Mouse (Mus musculus) forebrain, embryonic 11.5 days (tissue): Measurements from ENCODE around the gene Procr. TPM values are rescaled to one million over a fixed set of nuclear protein-coding genes. Genes with fewer than 3 reads are reported as not detected.

Experiments used
- ATAC-seq: fragments of 200-750 bp; cut with Nextera tagmentation; replicated peaks from 2 replicates; pipeline ENCODE4 v1.8.0; 2017; ENCODE audit warnings: moderate TSS enrichment; ENCODE audit not compliant: low FRiP score
- DNase-seq: peaks from one replicate; pipeline ENCODE4 v3.0.0-alpha.2; 2017; ENCODE audit warnings: low spot score
- H3K27ac ChIP-seq: fragments of 300-500 bp; sonication (generic); 2 replicates; pipeline ENCODE4 v1.5.1; 2014; ENCODE audit warnings: low read depth, low read length
- H3K27me3 ChIP-seq: fragments of 300-500 bp; sonication (generic); 2 replicates; pipeline ENCODE4 v1.6.1; 2014; ENCODE audit warnings: mild to moderate bottlenecking, low read length, mixed read lengths; ENCODE audit not compliant: control insufficient read depth, insufficient read depth
- H3K36me3 ChIP-seq: fragments of 300-500 bp; sonication (generic); 2 replicates; pipeline ENCODE4 v1.6.1; 2014; ENCODE audit warnings: mild to moderate bottlenecking, low read length, moderate library complexity, mixed read lengths; ENCODE audit not compliant: control insufficient read depth, insufficient read depth
- H3K4me1 ChIP-seq: fragments of 300-500 bp; sonication (generic); replicated peaks from 2 replicates; pipeline ENCODE4 v1.6.1; 2014; ENCODE audit warnings: low read length, mixed read lengths; ENCODE audit not compliant: control insufficient read depth, insufficient read depth
- H3K4me2 ChIP-seq: fragments of 300-500 bp; sonication (generic); 2 replicates; pipeline ENCODE4 v1.6.1; 2014; ENCODE audit warnings: low read depth, mild to moderate bottlenecking, low read length, moderate library complexity, mixed read lengths; ENCODE audit not compliant: severe bottlenecking
- H3K4me3 ChIP-seq: fragments of 300-500 bp; sonication (generic); 2 replicates; pipeline ENCODE4 v1.5.1; 2014; ENCODE audit warnings: low read depth, low read length
- H3K9ac ChIP-seq: fragments of 300-500 bp; sonication (generic); 2 replicates; pipeline ENCODE4 v1.6.1; 2014; ENCODE audit warnings: low read length
- H3K9me3 ChIP-seq: fragments of 300-500 bp; sonication (generic); 2 replicates; pipeline ENCODE4 v1.6.1; 2016; ENCODE audit warnings: low read length, mixed read lengths; ENCODE audit not compliant: control insufficient read depth
- WGBS: fragments of 180-500 bp; shearing (Covaris S2); extraction: QIAGEN DNeasy Blood & Tissue Kit; methylation state at CpG from one replicate; pipeline ENCODE4 v1.1.7; 2014; 5-methylcytosine and 5-hydroxymethylcytosine counted together
- polyA plus RNA-seq: library from polyadenylated mRNA; unstranded; fragments of >200 nt; fragmentation: Nextera tagmentation; extraction: Ambion mirVana; gene quantifications from 2 replicates; pipeline ENCODE4 v1.2.1, GENCODE M21; 2014

Gene Procr
- polyA plus RNA-seq, 1 experiment from 2014 or later, result 0.96 TPM

DNA sequence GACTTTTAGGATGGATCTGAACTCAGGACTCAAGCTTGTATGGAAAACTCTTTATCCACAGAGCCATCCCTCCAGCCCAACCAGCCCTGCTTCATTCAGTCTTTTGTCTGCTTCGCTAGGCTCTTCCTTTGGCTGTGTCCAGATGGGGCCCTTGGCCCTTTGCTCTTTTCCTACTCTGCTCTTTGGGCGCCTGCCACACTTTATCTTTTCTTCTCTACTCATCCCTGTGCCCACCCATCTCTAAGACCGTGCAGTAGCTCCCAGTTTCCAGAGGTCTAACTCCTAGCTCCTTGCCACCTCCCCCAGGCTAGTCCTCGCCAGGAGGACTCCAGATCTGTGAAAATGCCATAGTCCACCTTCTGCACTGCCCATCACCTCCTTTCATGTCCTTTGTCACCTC lies 22.7 kb downstream of the Procr start:
- Histone ChIP-seq H3K4me1 (no peaks in the 10 kb centered on the region), H3K27ac (no peak overlapping the region), H3K9me3 (no peaks in the 10 kb centered on the region), H3K36me3 (no peaks in the 10 kb centered on the region), H3K4me3 (no peak overlapping the region), H3K9ac (no peak overlapping the region), H3K4me2 (no peak overlapping the region), H3K27me3 (peaks cover 11% of the 10 kb centered on the region)
- ATAC-seq (no peak), DNase-seq (no peak)
- WGBS, result 66% methylated on average over 4 of the region's 4 CpGs

DNA sequence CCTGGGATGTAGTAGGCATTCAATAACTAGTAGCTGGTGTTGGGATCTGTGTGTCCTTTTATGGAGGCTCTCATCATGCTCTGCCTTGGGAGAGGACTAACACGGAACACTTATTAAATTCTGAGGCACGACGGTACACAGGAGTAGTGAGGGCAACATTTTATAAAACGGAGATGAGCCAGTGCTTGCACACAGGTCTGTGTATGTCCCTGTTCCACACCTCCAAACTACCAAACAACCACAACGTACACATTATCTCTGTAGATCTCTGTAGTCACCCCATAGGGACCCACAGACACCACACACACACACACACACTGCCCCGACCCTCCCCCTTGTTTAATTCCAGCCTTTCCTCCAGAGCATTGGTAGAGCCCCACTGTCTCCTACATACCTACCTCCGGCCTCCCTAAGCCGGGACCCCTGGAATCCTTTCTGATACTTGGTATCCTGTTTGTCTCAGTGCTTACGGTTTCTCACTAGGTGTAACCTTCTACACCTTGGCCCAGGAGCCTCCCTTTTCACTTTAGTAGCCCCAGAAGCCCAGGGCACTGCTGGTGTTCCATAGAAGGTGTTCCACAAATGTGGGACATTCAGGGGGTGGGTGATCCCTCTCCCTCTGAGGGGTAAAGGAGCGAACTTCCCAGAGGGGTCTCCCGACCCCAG lies 23.5 kb downstream of the Procr start:
- Histone ChIP-seq H3K36me3 (no peaks in the 10 kb centered on the region), H3K4me3 (no peak overlapping the region), H3K9me3 (no peaks in the 10 kb centered on the region), H3K4me1 (no peaks in the 10 kb centered on the region), H3K4me2 (peak overlapping the region; percentile 75; the same call in 1 of the 2 replicates), H3K9ac (no peak overlapping the region), H3K27ac (no peak overlapping the region), H3K27me3 (peaks cover 11% of the 10 kb centered on the region)
- WGBS, result 65% methylated on average over 11 of the region's 11 CpGs
- no peak for ATAC-seq
- no peak for DNase-seq

DNA sequence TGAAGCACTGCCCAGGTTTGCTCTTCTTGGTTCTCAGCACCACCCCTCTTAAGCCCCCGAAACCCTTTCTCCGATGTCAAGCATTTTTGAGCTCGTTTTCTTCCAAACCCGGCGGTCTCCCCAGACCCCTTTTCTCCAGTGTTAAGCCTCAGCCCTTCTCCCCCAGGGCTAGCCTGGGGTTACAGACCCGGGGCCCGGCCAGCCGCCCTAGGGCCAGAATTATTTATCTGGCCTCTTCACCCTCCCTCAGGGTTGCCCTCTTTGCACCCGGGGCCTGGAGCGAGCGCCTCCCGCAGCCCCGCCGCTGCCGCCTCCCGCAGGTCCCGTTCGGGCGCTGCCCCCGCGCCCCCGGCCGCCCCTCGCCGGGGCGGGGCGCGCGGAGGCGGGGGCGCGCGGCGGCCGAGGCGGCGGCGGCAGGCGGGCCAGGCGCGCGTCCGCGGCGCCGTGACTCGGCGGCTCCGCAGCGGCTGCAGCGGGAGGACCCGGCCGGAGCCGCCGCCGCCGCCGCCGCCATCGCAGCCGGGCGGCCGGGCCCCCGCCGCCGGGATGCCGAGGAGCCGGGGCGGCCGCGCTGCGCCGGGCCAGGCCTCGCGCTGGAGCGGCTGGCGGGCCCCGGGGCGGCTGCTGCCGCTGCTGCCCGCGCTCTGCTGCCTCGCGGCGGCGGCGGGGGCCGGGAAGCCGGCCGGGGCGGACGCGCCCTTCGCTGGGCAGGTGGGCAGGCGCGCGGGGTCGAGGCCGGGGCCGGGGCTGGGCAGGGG lies 24.2 kb downstream of the Procr start, which contains the start of gene Mmp24:
Gene Mmp24 (plus strand): TSS at position 416 of the 758 bp plus-strand sequence.
- WGBS, result 2% methylated on average over 54 of the region's 100 CpGs
- no peak for ATAC-seq

DNA sequence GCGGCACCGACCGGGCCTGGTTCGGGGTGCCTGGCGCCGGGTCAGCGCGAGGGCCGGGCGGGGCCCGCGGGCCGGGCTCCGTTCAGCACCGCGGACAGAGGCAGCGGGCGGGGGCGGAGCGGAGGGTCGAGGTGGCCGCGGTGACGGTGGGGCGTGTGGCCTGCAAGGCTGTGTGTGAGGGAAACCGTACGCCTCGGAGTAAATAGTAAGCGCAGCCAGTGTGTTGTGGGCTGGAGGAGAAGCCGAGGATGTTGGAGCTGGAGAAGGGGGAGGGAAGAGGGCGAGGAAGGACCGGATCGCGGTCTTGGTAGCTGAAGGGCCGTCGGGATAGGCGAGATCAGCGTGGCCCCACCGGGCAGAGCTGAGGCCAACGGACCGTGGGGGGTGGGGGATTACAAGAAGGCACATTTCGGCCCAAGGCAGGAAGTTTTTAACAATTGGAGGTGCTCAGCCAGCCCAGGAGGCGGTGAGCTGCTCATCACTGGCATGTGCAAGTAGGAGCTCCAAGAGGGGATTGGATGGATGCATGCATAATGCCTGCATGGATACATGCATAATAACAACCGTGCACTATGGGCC lies 24.9 kb downstream of the Procr start:
- peak overlapping the region; percentile 75 for H3K4me2 ChIP-seq
- H3K36me3 ChIP-seq, result no peaks in the 10 kb centered on the region
- ATAC-seq, result peak; percentile 65; the same call in 1 of the 2 replicates
- WGBS, result 3% methylated on average over 39 of the region's 44 CpGs
- H3K9ac ChIP-seq, result peak overlapping the region; percentile 64
- H3K27me3 ChIP-seq, result peaks cover 11% of the 10 kb centered on the region
- H3K4me1 ChIP-seq, result no peaks in the 10 kb centered on the region
- DNase-seq, result peak; percentile 86
- no peaks in the 10 kb centered on the region for H3K9me3 ChIP-seq
- H3K4me3 ChIP-seq, result peak overlapping the region; percentile 66
- no peak overlapping the region for H3K27ac ChIP-seq

More for the DNA sequence above, 24.2 kb downstream of the Procr start, which contains the start of gene Mmp24:
- H3K36me3 ChIP-seq, result no peaks in the 10 kb centered on the region
- H3K9ac ChIP-seq, result peak within 1 kb of the TSS; percentile 64
- H3K27ac ChIP-seq, result no peak within 1 kb of the TSS
- H3K4me1 ChIP-seq, result no peaks in the 10 kb centered on the region
- H3K4me2 ChIP-seq, result peak within 1 kb of the TSS; percentile 75
- peak within 1 kb of the TSS; percentile 66 for H3K4me3 ChIP-seq
- no peak for DNase-seq
- no peaks in the 10 kb centered on the region for H3K9me3 ChIP-seq
- peaks cover 11% of the 10 kb centered on the region for H3K27me3 ChIP-seq

DNA sequence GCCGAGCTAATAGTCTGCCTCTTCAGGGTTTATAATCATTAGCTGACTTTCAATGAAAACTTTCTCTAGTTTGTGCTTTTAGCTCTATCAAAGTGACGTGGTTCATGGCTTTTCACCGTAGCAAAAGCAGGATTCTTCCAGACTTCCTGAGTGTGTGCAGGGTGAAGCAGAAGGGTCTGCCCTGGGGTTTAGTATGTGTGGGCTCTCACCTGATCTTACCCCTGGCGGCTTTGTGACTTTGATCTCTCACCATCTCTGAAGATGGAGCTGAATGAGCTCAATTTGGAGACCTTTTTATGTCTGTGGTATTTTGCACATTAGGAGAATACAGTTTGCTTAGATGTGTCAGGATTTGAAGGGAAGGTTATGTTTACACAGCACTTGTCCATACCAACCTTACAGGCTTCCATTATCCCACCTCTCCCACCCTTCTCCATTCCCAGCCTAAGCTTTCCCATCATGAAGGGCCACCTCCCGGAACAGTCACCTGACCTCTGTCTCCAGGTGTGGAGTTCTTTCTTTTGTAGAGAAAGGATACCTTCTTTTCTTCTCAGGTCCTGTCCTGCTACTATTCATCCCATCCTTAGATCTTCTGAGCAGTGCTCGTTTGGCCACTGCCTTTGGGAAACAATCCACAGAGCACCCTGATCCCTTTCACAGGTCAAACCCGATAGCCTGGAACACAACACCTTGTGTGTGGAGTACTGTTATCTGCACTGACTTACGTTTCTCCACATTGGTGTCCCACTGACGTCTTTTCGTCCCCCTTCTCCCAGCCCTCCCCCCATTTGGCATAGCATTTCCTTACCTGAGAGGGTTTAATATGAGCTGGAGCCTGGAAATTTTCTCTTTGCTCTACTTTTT lies 26.1 kb downstream of the Procr start:
- Histone ChIP-seq H3K36me3 (no peaks in the 10 kb centered on the region), H3K9me3 (no peaks in the 10 kb centered on the region), H3K4me3 (no peak overlapping the region), H3K9ac (no peak overlapping the region), H3K4me1 (no peaks in the 10 kb centered on the region), H3K27me3 (peaks cover 11% of the 10 kb centered on the region), H3K27ac (no peak overlapping the region), H3K4me2 (no peak overlapping the region)
- WGBS, result 74% methylated on average over 10 of the region's 10 CpGs
- DNase-seq, result no peak
- no peak for ATAC-seq

DNA sequence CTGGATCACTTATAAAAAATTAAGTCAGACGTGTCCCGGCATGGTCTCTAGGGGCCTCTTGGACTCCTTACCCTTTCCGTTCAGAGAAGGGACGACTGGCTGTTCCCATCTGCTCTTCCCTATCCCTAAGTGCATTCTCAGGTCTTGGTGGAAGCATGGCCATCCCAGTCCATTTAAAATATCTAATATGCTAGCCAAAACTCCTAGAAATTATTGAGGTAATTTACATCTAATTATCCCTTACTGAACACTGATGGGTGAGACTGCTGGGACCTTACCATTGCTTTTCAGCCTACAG lies 26.7 kb downstream of the Procr start:
- no peaks in the 10 kb centered on the region for H3K36me3 ChIP-seq
- no peaks in the 10 kb centered on the region for H3K9me3 ChIP-seq
- H3K4me2 ChIP-seq, result no peak overlapping the region
- no peak overlapping the region for H3K4me3 ChIP-seq
- H3K9ac ChIP-seq, result no peak overlapping the region
- ATAC-seq, result no peak
- no peak overlapping the region for H3K27ac ChIP-seq
- WGBS, result 84% methylated on average over 4 of the region's 4 CpGs
- no peaks in the 10 kb centered on the region for H3K4me1 ChIP-seq
- DNase-seq, result no peak
- H3K27me3 ChIP-seq, result peaks cover 11% of the 10 kb centered on the region

DNA sequence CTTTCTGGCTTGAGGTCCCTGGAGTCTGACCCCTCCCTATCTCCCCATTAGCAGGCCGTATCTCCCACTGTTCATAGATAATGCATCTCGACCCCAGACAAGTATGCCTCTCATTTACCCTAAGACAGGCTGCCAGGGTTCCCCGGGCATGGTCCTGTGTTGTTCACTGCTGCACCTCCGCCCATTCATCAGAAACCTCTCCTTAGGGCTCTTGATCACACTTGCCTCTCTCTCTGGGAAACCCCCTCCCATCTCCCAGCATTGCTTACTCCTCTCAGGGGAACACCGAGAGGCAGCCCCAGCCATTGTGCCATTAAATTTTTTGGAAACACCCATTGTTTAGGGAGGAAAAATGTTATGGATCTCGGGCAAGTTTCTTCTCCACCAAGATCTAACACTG lies 27.1 kb downstream of the Procr start:
- no peak overlapping the region for H3K9ac ChIP-seq
- H3K4me2 ChIP-seq, result no peak overlapping the region
- ATAC-seq, result no peak
- H3K4me1 ChIP-seq, result no peaks in the 10 kb centered on the region
- DNase-seq, result no peak
- H3K9me3 ChIP-seq, result no peaks in the 10 kb centered on the region
- H3K36me3 ChIP-seq, result no peaks in the 10 kb centered on the region
- H3K27me3 ChIP-seq, result peaks cover 11% of the 10 kb centered on the region
- no peak overlapping the region for H3K27ac ChIP-seq
- WGBS, result 70% methylated on average over 6 of the region's 6 CpGs
- H3K4me3 ChIP-seq, result no peak overlapping the region

DNA sequence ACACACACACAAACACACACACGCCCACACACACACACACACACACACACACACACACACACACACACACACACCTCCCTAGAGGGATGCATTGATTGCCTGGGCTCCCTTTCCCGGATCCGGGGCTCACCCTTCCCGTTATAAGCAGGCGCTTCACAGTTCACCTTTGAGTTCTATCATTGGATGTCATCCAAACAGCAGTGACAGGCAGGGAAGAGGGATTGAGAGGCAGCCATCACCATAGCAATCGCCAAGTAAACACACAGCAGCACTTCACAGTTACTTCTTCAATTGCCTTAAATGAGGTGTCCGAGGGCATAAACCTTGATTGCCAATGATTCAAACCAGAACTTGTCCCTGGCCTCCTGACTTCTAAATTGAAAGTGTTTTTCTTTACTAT lies 28.1 kb downstream of the Procr start:
- no peaks in the 10 kb centered on the region for H3K36me3 ChIP-seq
- WGBS, result 73% methylated on average over 7 of the region's 7 CpGs

More for the DNA sequence above, 28.1 kb downstream of the Procr start:
- Histone ChIP-seq H3K9ac (no peak overlapping the region), H3K9me3 (no peaks in the 10 kb centered on the region), H3K27ac (no peak overlapping the region), H3K27me3 (peaks cover 11% of the 10 kb centered on the region), H3K4me2 (no peak overlapping the region), H3K4me3 (no peak overlapping the region), H3K4me1 (no peaks in the 10 kb centered on the region)
- ATAC-seq (no peak), DNase-seq (no peak)
